Mouse (Mus musculus): ENCODE data around the gene Olfr807.

Olfr807 gene

GRCm38 (mm10) chr10:129757693-129758092 lies at the start of gene Olfr807:
TSS of gene Olfr807 (minus strand) at chr10:129757793.
- DNase-seq, result no peak

- no peak for DNase-seq
Measured at GRCm38 (mm10) chr10:129804296-129804695, 46.7 kb upstream of the Olfr807 start, which contains the start of gene Olfr811. TSS of gene Olfr811 (minus strand) at chr10:129804396.

- DNase-seq, result no peak
Measured at GRCm38 (mm10) chr10:129794817-129795216, 37.2 kb upstream of the Olfr807 start, which contains the start of gene Olfr810. TSS of gene Olfr810 (minus strand) at chr10:129794917.

GRCm38 (mm10) chr10:129778123-129778522 lies 20.5 kb upstream of the Olfr807 start:
- DNase-seq, result no peak

- DNase-seq, result no peak
Measured at GRCm38 (mm10) chr10:129774338-129774737, 16.7 kb upstream of the Olfr807 start, which contains the start of gene Olfr809. TSS of gene Olfr809 (plus strand) at chr10:129774638.

GRCm38 (mm10) chr10:129765182-129765581 lies 7.6 kb upstream of the Olfr807 start, which contains the start of gene Olfr808:
TSS of gene Olfr808 (plus strand) at chr10:129765482.
- DNase-seq, result no peak

- no peak for DNase-seq
Measured at GRCm38 (mm10) chr10:129741821-129742220, 15.8 kb downstream of the Olfr807 start, which contains the start of gene Olfr806. TSS of gene Olfr806 (minus strand) at chr10:129741921.

GRCm38 (mm10) chr10:129729275-129729674 lies 28.3 kb downstream of the Olfr807 start, which contains the start of gene Olfr805:
TSS of gene Olfr805 (minus strand) at chr10:129729375.
- no peak for DNase-seq
